Mouse (Mus musculus): ENCODE results near the gene Fto. TPM values are rescaled to one million over a fixed set of nuclear protein-coding genes. Genes with fewer than 3 reads are reported as not detected.
A peak's percentile ranks its signal among the peaks of the same experiment; 100 is the strongest.

Fto gene
- total RNA-seq, 2 experiments from 2014 or later, result 62.9 to 68.3 TPM

DNA sequence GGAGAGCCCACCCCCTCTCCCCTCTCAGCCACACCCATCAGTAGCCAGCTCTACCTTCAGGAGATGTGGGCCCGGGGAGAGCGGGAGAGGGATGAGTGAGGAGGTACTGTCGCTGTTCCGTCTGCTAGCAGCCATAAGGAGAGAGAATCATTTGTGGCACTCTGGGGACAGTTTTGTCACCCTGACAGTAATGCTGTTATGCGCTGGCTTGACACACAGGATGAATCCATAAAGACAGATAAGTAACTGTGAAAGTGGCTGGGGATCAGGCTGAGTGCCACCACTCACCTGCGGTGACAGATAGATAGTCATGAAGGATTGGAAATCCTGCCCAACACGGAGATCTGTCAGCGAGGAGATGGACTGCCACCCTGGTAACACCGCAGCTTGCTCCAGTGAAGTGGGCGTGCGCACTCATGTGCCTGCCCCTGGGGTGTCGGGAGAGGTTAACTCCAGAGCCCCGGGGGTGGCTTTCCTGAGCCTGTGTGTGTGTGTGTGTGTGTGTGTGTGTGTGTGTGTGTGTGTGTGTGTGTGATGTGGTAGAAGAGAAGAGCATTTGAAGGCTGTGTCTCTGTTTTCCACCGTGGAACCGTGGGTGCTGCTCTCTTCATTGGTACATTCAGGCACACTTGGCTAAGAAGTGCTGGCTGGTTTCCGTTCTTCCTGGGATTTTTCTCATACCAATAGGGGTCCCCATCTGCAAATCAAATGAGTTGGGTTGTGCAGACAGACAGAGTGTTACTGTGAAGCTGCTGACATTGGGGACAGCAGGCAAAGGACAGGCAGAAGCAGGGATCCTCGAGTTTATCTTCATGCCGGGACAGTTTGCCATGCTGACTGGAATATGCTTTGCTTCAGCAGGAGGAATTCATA, 312.6 kb downstream of the Fto start:
- intact Hi-C loops (cut with DNase I), result loop anchor here (5.0 kb wide), 1 partner anchor 74 kb away; no protein-coding TSS in a partner anchor

DNA sequence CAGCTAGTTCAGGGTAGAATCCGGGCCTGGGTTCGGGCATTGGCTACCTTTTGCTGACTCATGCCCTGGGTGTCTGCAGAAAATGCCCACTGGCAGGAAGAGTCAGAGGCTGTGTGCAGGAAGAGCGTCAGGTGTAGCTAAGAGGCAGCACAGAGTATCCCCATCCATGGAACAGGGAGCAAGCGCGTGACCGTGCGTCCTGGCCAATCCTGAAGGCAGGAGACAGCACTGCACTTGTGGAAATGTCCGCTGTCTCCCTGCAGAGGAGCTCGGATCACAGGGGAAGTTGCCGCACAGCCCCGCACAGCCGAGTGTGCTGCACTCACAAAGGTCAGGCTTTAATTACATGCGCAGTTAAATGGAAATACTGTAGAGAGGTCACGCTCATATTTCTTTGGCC, 316.3 kb downstream of the Fto start:
- intact Hi-C loops (cut with DNase I), result loop anchor here (5.0 kb wide), 1 partner anchor 77 kb away; no protein-coding TSS in a partner anchor

More for the DNA sequence above, 312.6 kb downstream of the Fto start:
- no peak for DNase-seq

DNA sequence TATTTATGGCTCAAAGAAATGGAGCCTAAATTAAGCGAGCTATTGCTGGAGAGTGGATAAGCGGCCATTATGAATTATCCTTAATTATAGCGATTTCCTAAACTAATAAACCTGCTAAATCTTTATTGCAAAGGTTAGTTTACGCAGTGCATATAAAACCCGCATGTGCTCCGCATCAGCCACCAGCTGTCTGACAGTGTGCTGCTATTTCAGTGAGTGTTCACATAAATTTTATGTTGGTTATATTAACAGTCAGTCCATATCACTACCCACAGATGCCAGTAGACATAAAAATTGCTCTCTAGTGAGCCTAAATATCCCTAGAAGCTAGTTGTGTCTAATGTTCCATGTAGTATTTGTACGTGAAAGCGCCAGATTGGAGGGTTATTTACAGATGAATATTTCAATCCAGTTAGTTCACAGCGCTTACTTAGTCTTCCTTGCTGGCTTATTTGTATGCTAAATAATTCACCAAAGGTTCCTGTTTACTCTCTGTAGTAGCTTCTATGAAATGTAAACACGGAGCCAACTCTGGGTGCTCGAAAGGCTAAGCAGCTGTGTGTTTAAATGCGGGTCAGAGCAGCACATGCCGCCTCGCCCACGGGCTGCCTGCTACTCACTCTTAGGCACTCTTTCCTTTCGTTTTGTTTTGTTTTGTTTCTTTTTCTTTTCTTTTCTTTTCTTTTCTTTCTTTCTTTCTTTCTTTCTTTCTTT, 317.2 kb downstream of the Fto start:
- DNase-seq, result no peak
- intact Hi-C loops (cut with DNase I), result no loop called here

More for the DNA sequence above, 316.3 kb downstream of the Fto start:
- peak; percentile 38 to 49 for DNase-seq

DNA sequence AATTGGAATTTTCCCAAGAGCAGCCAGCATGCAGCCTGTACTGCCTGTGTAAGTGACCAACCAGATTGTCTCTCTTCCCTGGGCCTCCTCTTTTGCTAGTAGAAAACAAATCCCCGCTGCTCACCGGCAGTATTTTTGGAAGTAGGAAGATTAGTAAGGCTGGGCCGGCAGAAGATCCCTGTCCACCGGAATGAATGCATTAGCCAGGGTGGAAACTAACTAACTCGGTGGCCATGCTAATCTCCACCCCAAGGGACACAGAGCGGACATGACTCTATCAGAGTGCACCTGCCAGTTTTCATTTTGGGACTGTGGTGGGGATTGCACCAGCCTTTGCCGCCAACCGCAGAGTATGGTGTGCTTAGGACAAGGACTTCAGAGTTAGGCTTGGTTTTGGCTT, 319.1 kb downstream of the Fto start:
- intact Hi-C loops (cut with DNase I), result no loop called here
- DNase-seq, result no peak

- DNase-seq, result no peak
- intact Hi-C loops (cut with DNase I), result no loop called here
Measured at GRCm38 (mm10) chr8:91635406-91635805, 322.1 kb downstream of the Fto start.

GRCm38 (mm10) chr8:91636887-91637286, 323.6 kb downstream of the Fto start:
- intact Hi-C loops (cut with DNase I), result no loop called here
- DNase-seq, result no peak

GRCm38 (mm10) chr8:91637684-91638083, 324.4 kb downstream of the Fto start:
- intact Hi-C loops (cut with DNase I), result no loop called here
- no peak for DNase-seq

DNA sequence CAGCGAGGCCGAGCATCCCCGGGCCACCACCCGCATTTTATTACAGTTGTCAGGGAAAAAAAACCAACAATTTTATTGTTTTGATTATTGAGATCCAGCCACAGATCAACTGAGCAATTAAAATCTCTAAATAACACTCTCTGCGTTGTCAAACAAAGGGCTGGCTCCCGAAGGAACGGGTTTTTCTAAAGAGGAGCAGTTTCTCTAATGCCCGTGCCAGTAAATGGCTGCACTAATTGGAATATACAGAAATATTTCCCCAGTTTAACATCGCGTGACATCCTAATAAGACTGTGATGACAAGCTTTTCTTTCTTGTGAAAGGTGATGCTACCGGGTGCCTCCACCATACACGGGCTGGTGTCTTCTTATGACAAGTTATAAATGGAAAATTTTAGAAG, 324.9 kb downstream of the Fto start:
- intact Hi-C loops (cut with DNase I), result no loop called here
- DNase-seq, result no peak

DNA sequence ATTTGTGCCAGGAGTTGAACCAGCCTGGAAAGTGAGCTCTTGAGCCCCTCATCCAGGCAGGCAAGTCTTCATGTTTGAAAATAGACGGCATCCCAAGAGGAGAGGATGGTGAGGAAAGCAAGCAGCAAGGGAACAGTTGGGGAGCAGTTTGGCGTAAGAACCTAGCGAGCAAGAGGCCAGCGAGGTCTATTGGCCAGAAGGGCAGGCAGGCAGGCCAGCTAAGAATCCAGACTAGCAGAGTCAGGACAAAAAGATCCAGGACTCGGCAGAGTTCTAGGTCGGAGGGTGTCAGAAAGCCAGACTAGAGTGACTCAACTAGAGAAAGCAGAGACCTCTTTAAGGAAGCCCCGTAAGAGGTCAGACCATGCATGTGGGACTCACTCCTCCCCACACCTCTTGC, 327.1 kb downstream of the Fto start:
- peak; percentile 27 to 36 for DNase-seq
- intact Hi-C loops (cut with DNase I), result no loop called here

GRCm38 (mm10) chr8:91645484-91645883, 332.2 kb downstream of the Fto start:
- DNase-seq, result no peak
- intact Hi-C loops (cut with DNase I), result no loop called here

- no peak for DNase-seq
- intact Hi-C loops (cut with DNase I), result no loop called here
Measured at GRCm38 (mm10) chr8:91647959-91648358, 334.6 kb downstream of the Fto start.

DNA sequence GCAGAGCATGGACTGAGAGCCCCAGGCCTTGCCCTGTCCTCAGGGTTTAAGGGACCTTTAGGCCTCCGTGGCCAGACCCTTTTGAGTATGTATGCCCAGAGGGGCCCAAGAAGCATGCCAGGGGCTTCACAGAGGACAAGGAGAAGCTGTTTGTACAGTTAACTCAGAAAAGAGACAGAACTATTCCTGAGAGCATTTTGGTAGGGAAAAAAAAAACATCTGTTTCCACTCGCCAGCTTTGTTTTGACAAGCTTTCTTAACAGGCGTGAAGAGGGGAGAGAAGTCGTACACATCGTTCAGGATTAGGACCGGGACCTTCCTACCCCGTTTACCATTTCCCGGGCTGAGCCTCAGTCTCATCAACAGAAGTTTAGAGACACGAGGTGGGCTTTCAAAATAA, 335.5 kb downstream of the Fto start:
- DNase-seq, result no peak
- intact Hi-C loops (cut with DNase I), result no loop called here

GRCm38 (mm10) chr8:91653561-91653960, 340.2 kb downstream of the Fto start:
- intact Hi-C loops (cut with DNase I), result no loop called here
- no peak for DNase-seq

GRCm38 (mm10) chr8:91657381-91657780, 344.1 kb downstream of the Fto start:
- DNase-seq, result no peak
- intact Hi-C loops (cut with DNase I), result no loop called here

GRCm38 (mm10) chr8:91660879-91661278, 347.6 kb downstream of the Fto start:
- intact Hi-C loops (cut with DNase I), result no loop called here
- DNase-seq, result no peak

DNA sequence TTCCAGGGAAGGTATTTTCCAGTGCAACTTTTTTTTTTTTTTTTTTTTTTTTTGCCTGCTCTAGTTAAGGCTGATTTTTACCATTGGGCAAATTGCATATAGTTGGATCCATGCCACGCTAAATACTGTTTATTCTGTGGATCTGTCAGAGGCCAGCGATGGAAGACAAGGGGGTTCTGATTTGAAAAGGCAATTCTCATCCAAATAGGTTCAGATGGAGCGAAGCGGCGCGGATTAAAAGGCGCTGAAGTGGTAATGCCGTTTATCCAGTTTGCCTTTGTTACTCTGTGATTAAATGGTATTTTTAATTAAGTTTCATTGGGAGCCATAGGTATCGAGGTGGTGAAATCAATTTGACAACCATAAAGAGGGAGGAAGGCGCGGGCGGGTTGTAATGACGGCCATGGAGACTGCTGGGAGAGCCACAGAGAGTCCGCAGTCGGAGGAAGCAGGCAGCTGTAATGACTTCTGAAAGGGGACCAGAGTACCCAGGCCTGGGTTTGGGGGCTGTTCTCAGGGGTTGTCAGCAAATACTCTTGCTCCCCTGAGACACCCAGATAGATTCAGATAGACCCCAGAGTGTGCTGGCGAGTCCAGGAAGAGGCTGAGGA, 356.2 kb downstream of the Fto start:
- intact Hi-C loops (cut with DNase I), result no loop called here
- DNase-seq, result no peak

DNA sequence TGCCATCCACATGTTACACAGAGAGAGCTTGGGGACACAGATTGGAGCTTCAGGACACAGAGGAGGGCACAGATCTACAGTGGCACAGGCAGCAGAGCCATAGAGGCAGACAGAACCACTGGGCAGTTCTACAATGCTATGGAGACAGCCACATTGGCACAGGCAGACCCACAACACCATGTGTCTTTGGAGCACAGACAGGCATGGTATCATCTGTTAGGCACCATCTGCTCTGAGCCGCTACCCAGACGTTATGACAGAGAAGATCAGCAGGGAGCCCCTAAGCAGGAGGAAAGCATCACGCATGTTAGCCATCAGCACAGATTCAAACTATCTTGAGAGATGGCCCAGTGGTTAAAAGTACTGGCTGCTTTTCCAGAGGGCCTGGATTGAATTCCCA, 363.6 kb downstream of the Fto start:
- no peak for DNase-seq
- intact Hi-C loops (cut with DNase I), result no loop called here

DNA sequence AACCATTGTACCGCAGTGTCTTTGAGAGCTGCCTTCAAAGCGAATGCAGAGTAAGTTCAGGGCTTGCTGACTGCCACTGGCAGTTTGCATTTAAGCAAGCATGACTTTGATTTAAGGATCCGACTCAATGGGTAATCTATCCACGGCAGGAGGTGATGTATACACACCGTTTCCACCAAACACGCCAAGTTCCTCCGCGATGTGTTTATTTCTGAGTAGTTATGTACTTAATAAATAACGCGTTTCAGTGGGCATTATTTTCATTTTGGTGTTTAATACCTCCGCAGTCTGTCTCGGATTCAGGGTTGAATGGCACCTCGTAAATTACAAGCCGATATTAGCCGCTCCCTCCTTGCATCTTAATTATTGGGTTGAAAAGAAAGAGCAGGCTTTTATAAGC, 366.1 kb downstream of the Fto start:
- intact Hi-C loops (cut with DNase I), result no loop called here

GRCm38 (mm10) chr8:91680125-91680524, 366.8 kb downstream of the Fto start:
- no peak for DNase-seq
- intact Hi-C loops (cut with DNase I), result no loop called here

More for the DNA sequence above, 366.1 kb downstream of the Fto start:
- DNase-seq, result no peak

- intact Hi-C loops (cut with DNase I), result loop anchor here (5.0 kb wide), 1 partner anchor 113 kb away; no protein-coding TSS in a partner anchor
- no peak for DNase-seq
Measured at GRCm38 (mm10) chr8:91684596-91685317, 371.4 kb downstream of the Fto start.

All from heart, postnatal 36 days (tissue).